Mouse (Mus musculus): ENCODE results near the gene Olfr51. TPM values are rescaled to one million over a fixed set of nuclear protein-coding genes. Genes with fewer than 3 reads are reported as not detected.

The Olfr51 gene
- polyA plus RNA-seq, 1 experiment from 2014 or later: not detected

Other genes starting within 250 kb of the Olfr51 start
- gene Zfp354c, start 175.9 kb upstream of the Olfr51 start, polyA plus RNA-seq (2015; fragmentation: Nextera tagmentation; extraction: Ambion mirVana): 7.7 and 7.9 TPM in 2 replicates
- 0.29 and 0.49 TPM in 2 replicates for gene Zfp879, start 162.0 kb upstream of the Olfr51 start, polyA plus RNA-seq (2015; fragmentation: Nextera tagmentation; extraction: Ambion mirVana)
- gene Grm6, start 152.9 kb upstream of the Olfr51 start, polyA plus RNA-seq (2015; fragmentation: Nextera tagmentation; extraction: Ambion mirVana): 0.17 and 0.36 TPM in 2 replicates
- 0.35 and 0.53 TPM in 2 replicates for gene Zfp454, start 115.9 kb upstream of the Olfr51 start, polyA plus RNA-seq (2015; fragmentation: Nextera tagmentation; extraction: Ambion mirVana)
- 3.7 and 4.6 TPM in 2 replicates for gene Zfp2, start 87.4 kb upstream of the Olfr51 start, polyA plus RNA-seq (2015; fragmentation: Nextera tagmentation; extraction: Ambion mirVana)
- 0.27 and 0.33 TPM in 2 replicates for gene Zfp354b, start 72.0 kb upstream of the Olfr51 start, polyA plus RNA-seq (2015; fragmentation: Nextera tagmentation; extraction: Ambion mirVana)
- gene 4933414I15Rik, start 59.8 kb upstream of the Olfr51 start, polyA plus RNA-seq (2015; fragmentation: Nextera tagmentation; extraction: Ambion mirVana): not detected in 2 replicates
- gene Prop1, start 49.8 kb upstream of the Olfr51 start, polyA plus RNA-seq (2015; fragmentation: Nextera tagmentation; extraction: Ambion mirVana): not detected in 2 replicates
- gene Olfr1378, start 37.1 kb upstream of the Olfr51 start, polyA plus RNA-seq (2015; fragmentation: Nextera tagmentation; extraction: Ambion mirVana): not detected in 2 replicates
- not detected in 2 replicates for gene Olfr1377, start 21.6 kb upstream of the Olfr51 start, polyA plus RNA-seq (2015; fragmentation: Nextera tagmentation; extraction: Ambion mirVana)
- gene Olfr54, start 10.6 kb downstream of the Olfr51 start, polyA plus RNA-seq (2015; fragmentation: Nextera tagmentation; extraction: Ambion mirVana): 0.03 TPM in 1 of 2 replicates, not detected in the other
- gene Olfr1375, start 44.5 kb downstream of the Olfr51 start, polyA plus RNA-seq (2015; fragmentation: Nextera tagmentation; extraction: Ambion mirVana): not detected in 2 replicates
- 0.74 and 0.75 TPM in 2 replicates for gene Zfp354a, start 55.7 kb downstream of the Olfr51 start, polyA plus RNA-seq (2015; fragmentation: Nextera tagmentation; extraction: Ambion mirVana)
- gene Gm12569, start 216.9 kb downstream of the Olfr51 start, polyA plus RNA-seq (2015; fragmentation: Nextera tagmentation; extraction: Ambion mirVana): not detected in 2 replicates